Mouse (Mus musculus): ENCODE data around the gene Slc16a2. TPM values are rescaled to one million over a fixed set of nuclear protein-coding genes. Genes with fewer than 3 reads are reported as not detected.
"Not testable (repeated sequence)": the region's sequence is repeated elsewhere in the genome, so short reads cannot be mapped to it uniquely, and the experiment has no call there.

Gene Slc16a2
- polyA plus RNA-seq, 2 experiments = 44.1 to 53.3 TPM

DNA sequence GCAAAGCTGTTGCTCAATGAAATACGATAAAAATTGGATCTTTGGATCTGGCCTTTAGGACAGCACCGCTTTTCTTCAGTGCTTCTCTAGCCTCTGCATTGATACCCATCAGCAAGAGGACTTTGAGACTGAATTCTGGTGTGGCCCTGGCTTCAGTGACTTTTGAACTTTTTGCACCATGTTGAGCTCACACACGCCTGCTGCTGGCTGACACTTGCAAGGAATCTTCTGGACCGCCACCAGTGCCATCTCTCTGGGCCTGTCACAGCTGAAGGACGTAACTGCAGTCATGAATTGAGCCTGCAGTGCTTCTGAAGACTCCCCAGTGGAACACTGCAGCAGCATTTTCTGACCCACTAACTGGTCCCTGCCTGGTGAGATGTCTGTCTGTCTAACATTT, 128.9 kb downstream of the Slc16a2 start:
- no peaks in the 10 kb centered on the region; the same call in 1 of the 2 replicates for H3K9me3 ChIP-seq (ENCODE audit: control insufficient read depth, low read length)
- DNase-seq (ENCODE audit: low spot score) = no peak
- H3K4me3 ChIP-seq (replicated peaks; ENCODE audit: low read length) = no peak overlapping the region
- H3K27ac ChIP-seq (replicated peaks; ENCODE audit: low read depth, low read length) = no peak overlapping the region
- 83% methylated on average over 5 of the region's 5 CpGs for WGBS
- no peak for TF ChIP-seq POLR2A (IDR thresholded peaks at IDR 0.05; ENCODE audit: borderline replicate concordance, extremely low read depth, insufficient read depth, insufficient read length)
- H3K4me2 ChIP-seq (replicated peaks; ENCODE audit: low read depth, low read length, severe bottlenecking) = no peak overlapping the region
- H3K4me1 ChIP-seq (ENCODE audit: control insufficient read depth, insufficient read depth, low read length) = 0 out of 2 replicates have a peak, but pooled peaks cover 2% of the 10 kb centered on the region
- H3K9ac ChIP-seq (ENCODE audit: low read depth, low read length, severe bottlenecking) = no peak overlapping the region
- peaks cover 34% of the 10 kb centered on the region; the same call in 1 of the 2 replicates for H3K27me3 ChIP-seq (ENCODE audit: control insufficient read depth, insufficient read depth, low read length)
- no peaks in the 10 kb centered on the region for H3K36me3 ChIP-seq (ENCODE audit: control insufficient read depth, insufficient read depth, low read length)
- no peak for ATAC-seq (ENCODE audit: low FRiP score, low read depth)

DNA sequence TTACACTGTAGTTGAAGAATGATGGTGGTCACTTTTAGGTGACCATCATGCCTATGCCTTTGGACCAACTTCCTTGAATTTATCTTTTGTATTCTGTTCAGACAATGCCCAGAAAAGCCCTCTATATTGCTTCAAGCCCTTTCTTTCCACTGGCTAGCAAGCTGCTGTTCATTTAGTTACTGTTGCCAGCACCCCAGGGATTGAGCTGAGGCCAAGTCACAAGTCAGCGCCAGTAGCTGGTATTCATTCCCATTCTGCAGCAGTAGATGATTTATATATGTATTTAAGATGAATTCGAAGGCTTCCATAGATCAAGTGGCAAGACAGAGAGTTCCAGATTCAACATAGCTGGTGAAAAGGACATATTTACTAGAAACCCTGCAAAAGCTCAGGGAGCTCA, 133.2 kb downstream of the Slc16a2 start:
- TF ChIP-seq POLR2A (IDR thresholded peaks at IDR 0.05; ENCODE audit: borderline replicate concordance, extremely low read depth, insufficient read depth, insufficient read length) = no peak

DNA sequence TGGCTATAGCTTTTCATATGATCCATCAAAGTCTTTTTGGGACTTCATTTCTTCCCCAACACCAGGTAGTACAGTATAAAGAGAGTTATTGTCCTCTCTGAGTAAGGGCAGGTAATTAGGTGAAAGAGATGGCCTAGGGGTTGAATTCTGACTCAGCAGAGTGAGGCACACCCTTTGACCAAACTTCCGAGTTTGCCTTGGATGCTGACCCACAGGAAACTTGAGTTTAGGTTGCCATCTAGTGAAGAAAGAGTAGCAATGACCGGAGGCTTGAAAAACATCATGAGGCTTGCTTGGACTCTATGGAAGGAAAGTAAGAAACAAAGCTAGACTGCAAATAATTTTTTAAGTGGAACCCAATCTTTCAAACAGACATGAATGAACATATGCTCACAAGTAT, 147.1 kb downstream of the Slc16a2 start:
- no peak for DNase-seq (ENCODE audit: low spot score)

More for the DNA sequence above, 133.2 kb downstream of the Slc16a2 start:
- Histone ChIP-seq H3K9me3 (ENCODE audit: control insufficient read depth, low read length) (no peaks in the 10 kb centered on the region; the same call in 1 of the 2 replicates), H3K4me3 (replicated peaks; ENCODE audit: low read length) (no peak overlapping the region), H3K9ac (ENCODE audit: low read depth, low read length, severe bottlenecking) (no peak overlapping the region), H3K27ac (replicated peaks; ENCODE audit: low read depth, low read length) (no peak overlapping the region), H3K4me1 (ENCODE audit: control insufficient read depth, insufficient read depth, low read length) (no peaks in the 10 kb centered on the region), H3K27me3 (ENCODE audit: control insufficient read depth, insufficient read depth, low read length) (peaks cover 13% of the 10 kb centered on the region; the same call in 1 of the 2 replicates), H3K36me3 (ENCODE audit: control insufficient read depth, insufficient read depth, low read length) (no peaks in the 10 kb centered on the region), H3K4me2 (replicated peaks; ENCODE audit: low read depth, low read length, severe bottlenecking) (no peak overlapping the region)
- 77% methylated on average over 2 of the region's 2 CpGs for WGBS
- DNase-seq (ENCODE audit: low spot score) = no peak
- ATAC-seq (ENCODE audit: low FRiP score, low read depth) = no peak

DNA sequence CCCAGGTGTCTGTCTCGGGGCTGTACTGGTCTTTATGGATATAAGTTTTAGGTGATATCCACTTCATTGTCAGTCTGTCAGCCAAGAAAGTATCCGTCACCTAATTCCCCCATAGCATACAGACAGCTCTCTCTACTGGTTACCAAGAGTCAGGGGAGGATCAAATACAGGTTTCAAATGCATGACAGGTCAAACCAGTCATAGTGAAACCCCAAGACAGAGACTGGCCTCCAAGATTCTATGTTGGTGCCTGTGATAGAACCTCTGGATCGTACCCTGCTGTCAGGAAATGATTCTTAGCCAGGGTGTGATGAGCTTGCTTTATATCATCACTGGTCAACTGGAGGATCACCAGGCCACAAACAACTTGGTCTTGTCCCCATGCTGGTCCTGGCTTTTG, 148.0 kb downstream of the Slc16a2 start:
- Histone ChIP-seq H3K9me3 (ENCODE audit: control insufficient read depth, low read length) (no peaks in the 10 kb centered on the region), H3K27ac (replicated peaks; ENCODE audit: low read depth, low read length) (no peak overlapping the region), H3K9ac (ENCODE audit: low read depth, low read length, severe bottlenecking) (no peak overlapping the region), H3K4me2 (replicated peaks; ENCODE audit: low read depth, low read length, severe bottlenecking) (no peak overlapping the region), H3K4me3 (replicated peaks; ENCODE audit: low read length) (no peak overlapping the region), H3K27me3 (ENCODE audit: control insufficient read depth, insufficient read depth, low read length) (no peaks in the 10 kb centered on the region), H3K36me3 (ENCODE audit: control insufficient read depth, insufficient read depth, low read length) (no peaks in the 10 kb centered on the region), H3K4me1 (ENCODE audit: control insufficient read depth, insufficient read depth, low read length) (no peaks in the 10 kb centered on the region)
- no peak for ATAC-seq (ENCODE audit: low FRiP score, low read depth)
- DNase-seq (ENCODE audit: low spot score) = no peak
- WGBS = 87% methylated on average over 3 of the region's 3 CpGs
- TF ChIP-seq POLR2A (IDR thresholded peaks at IDR 0.05; ENCODE audit: borderline replicate concordance, extremely low read depth, insufficient read depth, insufficient read length) = no peak

More for the DNA sequence above, 147.1 kb downstream of the Slc16a2 start:
- Histone ChIP-seq H3K9me3 (ENCODE audit: control insufficient read depth, low read length) (no peaks in the 10 kb centered on the region), H3K27ac (replicated peaks; ENCODE audit: low read depth, low read length) (no peak overlapping the region), H3K4me3 (replicated peaks; ENCODE audit: low read length) (no peak overlapping the region), H3K27me3 (ENCODE audit: control insufficient read depth, insufficient read depth, low read length) (no peaks in the 10 kb centered on the region), H3K36me3 (ENCODE audit: control insufficient read depth, insufficient read depth, low read length) (no peaks in the 10 kb centered on the region), H3K4me1 (ENCODE audit: control insufficient read depth, insufficient read depth, low read length) (no peaks in the 10 kb centered on the region), H3K4me2 (replicated peaks; ENCODE audit: low read depth, low read length, severe bottlenecking) (no peak overlapping the region), H3K9ac (ENCODE audit: low read depth, low read length, severe bottlenecking) (no peak overlapping the region)
- TF ChIP-seq POLR2A (IDR thresholded peaks at IDR 0.05; ENCODE audit: borderline replicate concordance, extremely low read depth, insufficient read depth, insufficient read length) = no peak
- WGBS = 26% methylated on average over 2 of the region's 2 CpGs
- ATAC-seq (ENCODE audit: low FRiP score, low read depth) = no peak

DNA sequence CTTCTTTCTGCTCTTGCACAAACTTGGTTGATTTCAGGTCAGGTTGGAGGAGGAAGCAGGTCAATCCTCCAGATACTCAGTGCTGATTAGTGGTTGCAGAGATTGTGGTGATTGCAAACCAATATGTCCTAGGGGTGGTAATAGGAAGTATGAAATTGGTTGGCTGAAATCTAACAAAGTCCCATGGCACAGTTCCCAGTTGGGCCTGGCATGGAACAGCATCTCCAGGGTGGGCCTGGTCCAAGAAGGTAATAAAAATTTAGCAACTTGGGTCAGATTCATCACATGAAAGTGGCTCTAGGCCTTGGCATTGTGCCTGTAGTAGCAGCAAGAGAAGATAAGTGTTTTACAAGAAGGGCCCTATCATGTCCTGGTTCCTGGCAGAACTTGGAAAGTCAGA, 151.5 kb downstream of the Slc16a2 start:
- DNase-seq (ENCODE audit: low spot score) = no peak
- no peak for TF ChIP-seq POLR2A (IDR thresholded peaks at IDR 0.05; ENCODE audit: borderline replicate concordance, extremely low read depth, insufficient read depth, insufficient read length)
- H3K4me2 ChIP-seq (replicated peaks; ENCODE audit: low read depth, low read length, severe bottlenecking) = no peak overlapping the region
- H3K4me1 ChIP-seq (ENCODE audit: control insufficient read depth, insufficient read depth, low read length) = no peaks in the 10 kb centered on the region
- H3K27me3 ChIP-seq (ENCODE audit: control insufficient read depth, insufficient read depth, low read length) = no peaks in the 10 kb centered on the region
- H3K9me3 ChIP-seq (ENCODE audit: control insufficient read depth, low read length) = no peaks in the 10 kb centered on the region
- no peak overlapping the region for H3K4me3 ChIP-seq (replicated peaks; ENCODE audit: low read length)
- ATAC-seq (ENCODE audit: low FRiP score, low read depth) = no peak
- no peak overlapping the region for H3K9ac ChIP-seq (ENCODE audit: low read depth, low read length, severe bottlenecking)
- no peaks in the 10 kb centered on the region for H3K36me3 ChIP-seq (ENCODE audit: control insufficient read depth, insufficient read depth, low read length)
- H3K27ac ChIP-seq (replicated peaks; ENCODE audit: low read depth, low read length) = no peak overlapping the region

DNA sequence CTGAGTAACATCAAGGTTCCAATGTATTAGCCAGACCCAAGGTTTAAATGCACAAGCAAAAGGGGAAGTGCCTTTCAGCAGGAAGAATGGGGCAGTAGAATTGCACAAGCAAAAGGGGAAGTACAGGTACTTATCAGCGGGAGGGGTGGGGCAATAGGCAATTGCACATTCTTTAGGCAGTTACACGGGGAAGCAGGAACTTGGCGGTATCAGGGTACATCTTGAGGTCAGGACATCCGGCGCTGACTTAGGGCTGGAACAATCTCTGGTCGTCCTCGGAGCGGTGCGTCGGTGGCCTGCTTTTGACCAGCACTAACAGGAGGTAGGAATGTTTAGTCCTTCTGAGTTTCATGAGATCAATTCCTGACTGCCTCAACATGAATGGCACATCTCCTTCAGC, 157.3 kb downstream of the Slc16a2 start:
- H3K27me3 ChIP-seq (ENCODE audit: control insufficient read depth, insufficient read depth, low read length); DNase-seq (ENCODE audit: low spot score); H3K36me3 ChIP-seq (ENCODE audit: control insufficient read depth, insufficient read depth, low read length); H3K4me2 ChIP-seq (replicated peaks; ENCODE audit: low read depth, low read length, severe bottlenecking); H3K9ac ChIP-seq (ENCODE audit: low read depth, low read length, severe bottlenecking); H3K4me1 ChIP-seq (ENCODE audit: control insufficient read depth, insufficient read depth, low read length); H3K9me3 ChIP-seq (ENCODE audit: control insufficient read depth, low read length); H3K4me3 ChIP-seq (replicated peaks; ENCODE audit: low read length); ATAC-seq (ENCODE audit: low FRiP score, low read depth); H3K27ac ChIP-seq (replicated peaks; ENCODE audit: low read depth, low read length): not testable (repeated sequence)
- 92% methylated on average over 8 of the region's 10 CpGs for WGBS

Measured in limb, embryonic 14.5 days (tissue).